ENCODE assay signal across 9 mouse cellular contexts in genomic region chr1:87028786-87029185, GRCm38 (mm10).
DNase-seq lines count a peak whose midpoint lies in the region; ATAC-seq lines count a peak whose summit lies in the region.
"Had no signal": no experiment of that assay in that cellular context is flagged by ENCODE, and none has a peak within 500 bp of the region (broad histone marks: within the 10 kb centered on the region; RNA-seq: fewer than 3 reads in every experiment).

No protein-coding gene starts in this region.

- H3K4me2 ChIP-seq in forebrain, embryonic 14.5 days (ENCODE audit: low read length): no peak overlapping the region
- H3K4me2 ChIP-seq in hindbrain, embryonic 11.5 days (replicated peaks; ENCODE audit: low read depth, low read length): no peak overlapping the region

- 35% methylated on average over 2 of the region's 2 CpGs for WGBS in forebrain, embryonic 14.5 days
- WGBS in hindbrain, embryonic 11.5 days: 72% methylated on average over 2 of the region's 2 CpGs

- no peaks in the 10 kb centered on the region for H3K9me3 ChIP-seq in forebrain, embryonic 14.5 days (replicated peaks; ENCODE audit: control insufficient read depth, low read length)
- H3K9me3 ChIP-seq in hindbrain, embryonic 11.5 days (ENCODE audit: control insufficient read depth, low read length): no peaks in the 10 kb centered on the region

- no peak overlapping the region for H3K27ac ChIP-seq in forebrain, embryonic 14.5 days (ENCODE audit: low read depth, low read length)
- H3K27ac ChIP-seq in hindbrain, embryonic 11.5 days (ENCODE audit: low read depth, low read length): no peak overlapping the region

- H3K4me1 ChIP-seq in forebrain, embryonic 14.5 days (ENCODE audit: control insufficient read depth, insufficient read depth, low read length): no peaks in the 10 kb centered on the region
- H3K4me1 ChIP-seq in hindbrain, embryonic 11.5 days (replicated peaks; ENCODE audit: control insufficient read depth, insufficient read depth, low read length): no peaks in the 10 kb centered on the region

- H3K9ac ChIP-seq in forebrain, embryonic 14.5 days (ENCODE audit: low read length): no peak overlapping the region
- H3K9ac ChIP-seq in hindbrain, embryonic 11.5 days (ENCODE audit: low read depth, low read length): no peak overlapping the region

- ATAC-seq in forebrain, embryonic 14.5 days: no peak
- no peak for ATAC-seq in hindbrain, embryonic 11.5 days (ENCODE audit: low FRiP score)

- DNase-seq in gastrocnemius, adult 18-20 months (ENCODE audit: low spot score): peak; percentile 38
- no peak for DNase-seq in gastrocnemius, postnatal 36 days
- peak; percentile 18 for DNase-seq in 416B (ENCODE audit: low read depth)
- DNase-seq in cerebellum, postnatal 10 days: peak; percentile 49 to 51
- peak; percentile 67 to 72 for DNase-seq in kidney, postnatal 36 days
- no peak for DNase-seq in forebrain, embryonic 14.5 days (ENCODE audit: low spot score)
- no peak for DNase-seq in left cerebral cortex, adult 9 months (ENCODE audit: low spot score in 2 of 2)
- DNase-seq in hindbrain, embryonic 11.5 days (ENCODE audit: low spot score): no peak
- DNase-seq: layer of hippocampus, postnatal 36 days had no signal

- no peaks in the 10 kb centered on the region for H3K27me3 ChIP-seq in forebrain, embryonic 14.5 days (replicated peaks; ENCODE audit: control insufficient read depth, insufficient read depth, low read length)
- no peaks in the 10 kb centered on the region for H3K27me3 ChIP-seq in hindbrain, embryonic 11.5 days (ENCODE audit: control insufficient read depth, insufficient read depth, low read length)

- H3K36me3 ChIP-seq in forebrain, embryonic 14.5 days (ENCODE audit: control insufficient read depth, insufficient read depth, low read length): no peaks in the 10 kb centered on the region
- H3K36me3 ChIP-seq in hindbrain, embryonic 11.5 days (ENCODE audit: control insufficient read depth, insufficient read depth, low read length): no peaks in the 10 kb centered on the region

- H3K4me3 ChIP-seq in forebrain, embryonic 14.5 days (ENCODE audit: low read depth, low read length): no peak overlapping the region
- no peak overlapping the region for H3K4me3 ChIP-seq in hindbrain, embryonic 11.5 days (ENCODE audit: low read depth, low read length)

- intact Hi-C loops in gastrocnemius, postnatal 36 days (cut with DNase I): no loop called here

Comparison
In these comparisons a context has a peak if more than half of its experiments do, and no peak if none do; other contexts are left out.
1. DNase-seq: peak in gastrocnemius, adult 18-20 months (single experiment), 416B (single experiment), cerebellum, postnatal 10 days (2 of 2) and kidney, postnatal 36 days (2 of 2); none in gastrocnemius, postnatal 36 days (0 of 2), forebrain, embryonic 14.5 days (single experiment), left cerebral cortex, adult 9 months (0 of 2) and hindbrain, embryonic 11.5 days (single experiment).